Mouse (Mus musculus) heart, embryonic 14.5 days (tissue): ENCODE measurements at regions not wholly inside any gene's neighbourhood (a gene's known extent, or its start where the extent isn't known, plus 50 kb on each side); places are given as distances from the start of the nearest gene placed in this dataset.

Source experiments
- ATAC-seq: fragments of 200-750 bp; cut with Nextera tagmentation; 2 replicates; pipeline ENCODE4 v1.8.0; 2017; ENCODE audit warnings: low read depth, moderate TSS enrichment; ENCODE audit not compliant: insufficient number of reproducible peaks, insufficient read depth, low FRiP score
- H3K27ac ChIP-seq, 2 experiments: fragments of 200-500 bp in 1 of 2; fragments of 300-500 bp in 1 of 2; sonication (generic) in 1 of 2; replicated peaks in 1 of 2; 2 replicates each; pipeline ENCODE4 v1.5.1; 2012 to 2014; ENCODE audit warnings: low read depth in 2 of 2, low read length in 2 of 2, control low read depth in 1 of 2, mild to moderate bottlenecking in 1 of 2, mixed read lengths in 1 of 2; ENCODE audit not compliant: control insufficient read depth in 1 of 2, insufficient read depth in 1 of 2
- H3K27me3 ChIP-seq: fragments of 300-500 bp; sonication (generic); 2 replicates; pipeline ENCODE4 v1.6.1; 2014; ENCODE audit warnings: mild to moderate bottlenecking, low read length, control low read depth; ENCODE audit not compliant: control insufficient read depth, insufficient read depth
- H3K36me3 ChIP-seq: fragments of 300-500 bp; sonication (generic); 2 replicates; pipeline ENCODE4 v1.6.1; 2014; ENCODE audit warnings: mild to moderate bottlenecking, control low read depth, low read length, mixed read lengths; ENCODE audit not compliant: control insufficient read depth, insufficient read depth
- H3K4me1 ChIP-seq, 2 experiments: fragments of 200-500 bp in 1 of 2; fragments of 300-500 bp in 1 of 2; sonication (generic) in 1 of 2; 2 replicates each; pipeline ENCODE4 v1.6.1; 2012 to 2014; ENCODE audit warnings: low read length in 2 of 2, control low read depth in 1 of 2, mixed read lengths in 1 of 2; ENCODE audit not compliant: control insufficient read depth in 2 of 2, insufficient read depth in 2 of 2
- H3K4me2 ChIP-seq: fragments of 300-500 bp; sonication (generic); 2 replicates; pipeline ENCODE4 v1.6.1; 2014; ENCODE audit warnings: mild to moderate bottlenecking, low read length
- H3K4me3 ChIP-seq, 2 experiments: fragments of 200-500 bp in 1 of 2; fragments of 300-500 bp in 1 of 2; sonication (generic) in 1 of 2; 2 replicates each; pipeline ENCODE4 v1.5.1; 2012 to 2014; ENCODE audit warnings: low read length in 2 of 2, mild to moderate bottlenecking in 2 of 2, control low read depth in 1 of 2, low read depth in 1 of 2, moderate library complexity in 1 of 2; ENCODE audit not compliant: control insufficient read depth in 1 of 2, insufficient read depth in 1 of 2
- H3K9ac ChIP-seq: fragments of 300-500 bp; sonication (generic); 2 replicates; pipeline ENCODE4 v1.6.1; 2014; ENCODE audit warnings: mild to moderate bottlenecking, low read length
- H3K9me3 ChIP-seq: fragments of 300-500 bp; sonication (generic); 2 replicates; pipeline ENCODE4 v1.6.1; 2016; ENCODE audit warnings: low read length, control low read depth; ENCODE audit not compliant: control insufficient read depth
- WGBS: fragments of 180-500 bp; shearing (Covaris S2); extraction: QIAGEN DNeasy Blood & Tissue Kit; methylation state at CpG from one replicate; pipeline ENCODE4 v1.1.7; 2014; 5-methylcytosine and 5-hydroxymethylcytosine counted together

GRCm38 (mm10) chr9:90830704-90831103 is 531.5 kb upstream of the Zic4 start:
- Histone ChIP-seq H3K4me2 (no peak overlapping the region), H3K9ac (no peak overlapping the region)
- no peak for ATAC-seq

GRCm38 (mm10) chr9:90833743-90834539 is 528.3 kb upstream of the Zic4 start:
- Histone ChIP-seq H3K4me2 (no peak overlapping the region), H3K27ac (no peak overlapping the region), H3K4me1 (no peaks in the 10 kb centered on the region), H3K9me3 (no peaks in the 10 kb centered on the region), H3K36me3 (no peaks in the 10 kb centered on the region), H3K9ac (no peak overlapping the region), H3K27me3 (no peaks in the 10 kb centered on the region), H3K4me3 (no peak overlapping the region)
- 27% methylated on average over 3 of the region's 3 CpGs for WGBS
- no peak for ATAC-seq

More at GRCm38 (mm10) chr9:90830704-90831103, 531.5 kb upstream of the Zic4 start:
- 63% methylated on average over 4 of the region's 4 CpGs for WGBS
- Histone ChIP-seq H3K27me3 (no peaks in the 10 kb centered on the region), H3K27ac (no peak overlapping the region), H3K36me3 (no peaks in the 10 kb centered on the region), H3K9me3 (no peaks in the 10 kb centered on the region), H3K4me3 (no peak overlapping the region), H3K4me1 (no peaks in the 10 kb centered on the region)

GRCm38 (mm10) chr9:90838184-90838926 is 523.9 kb upstream of the Zic4 start:
- Histone ChIP-seq H3K4me1 (no peaks in the 10 kb centered on the region), H3K4me2 (no peak overlapping the region), H3K9ac (no peak overlapping the region), H3K27ac (no peak overlapping the region), H3K27me3 (no peaks in the 10 kb centered on the region), H3K36me3 (no peaks in the 10 kb centered on the region), H3K4me3 (no peak overlapping the region), H3K9me3 (no peaks in the 10 kb centered on the region)
- WGBS: 87% methylated on average over 6 of the region's 6 CpGs
- ATAC-seq: no peak

- WGBS: 80% methylated on average over 5 of the region's 5 CpGs
- Histone ChIP-seq H3K9me3 (no peaks in the 10 kb centered on the region), H3K36me3 (no peaks in the 10 kb centered on the region), H3K4me2 (no peak overlapping the region), H3K9ac (no peak overlapping the region), H3K27ac (no peak overlapping the region), H3K4me3 (no peak overlapping the region), H3K4me1 (no peaks in the 10 kb centered on the region), H3K27me3 (no peaks in the 10 kb centered on the region)
- ATAC-seq: no peak
Measured at GRCm38 (mm10) chr9:90851044-90851443, 511.2 kb upstream of the Zic4 start.

GRCm38 (mm10) chr9:90871636-90872035 is 490.6 kb upstream of the Zic4 start:
- no peaks in the 10 kb centered on the region for H3K36me3 ChIP-seq
- no peak overlapping the region for H3K27ac ChIP-seq
- H3K4me3 ChIP-seq: no peak overlapping the region
- no peaks in the 10 kb centered on the region for H3K9me3 ChIP-seq
- no peak overlapping the region for H3K4me2 ChIP-seq
- H3K9ac ChIP-seq: no peak overlapping the region
- WGBS: 61% methylated on average over 5 of the region's 5 CpGs
- H3K27me3 ChIP-seq: no peaks in the 10 kb centered on the region
- no peaks in the 10 kb centered on the region for H3K4me1 ChIP-seq
- no peak for ATAC-seq

- Histone ChIP-seq H3K4me3 (no peak overlapping the region), H3K27me3 (no peaks in the 10 kb centered on the region), H3K27ac (no peak overlapping the region), H3K9ac (no peak overlapping the region), H3K4me2 (no peak overlapping the region), H3K36me3 (no peaks in the 10 kb centered on the region), H3K9me3 (no peaks in the 10 kb centered on the region), H3K4me1 (no peaks in the 10 kb centered on the region)
- WGBS: 87% methylated on average over 1 of the region's 1 CpGs
- ATAC-seq: no peak
Measured at GRCm38 (mm10) chr9:90884467-90884866, 477.7 kb upstream of the Zic4 start.

- H3K9ac ChIP-seq: no peak overlapping the region
- no peaks in the 10 kb centered on the region for H3K4me1 ChIP-seq
- H3K27me3 ChIP-seq: no peaks in the 10 kb centered on the region
- no peaks in the 10 kb centered on the region for H3K36me3 ChIP-seq
- WGBS: 92% methylated on average over 3 of the region's 3 CpGs
- no peak overlapping the region for H3K4me2 ChIP-seq
- no peak overlapping the region for H3K27ac ChIP-seq
- no peaks in the 10 kb centered on the region for H3K9me3 ChIP-seq
- ATAC-seq: no peak
- H3K4me3 ChIP-seq: no peak overlapping the region
Measured at GRCm38 (mm10) chr9:90887405-90887804, 474.8 kb upstream of the Zic4 start.
